Mouse (Mus musculus) forebrain, embryonic 10.5 days (tissue): Measurements from ENCODE around the gene Gdpgp1. TPM values are rescaled to one million over a fixed set of nuclear protein-coding genes. Genes with fewer than 3 reads are reported as not detected.
A peak's percentile ranks its signal among the peaks of the same experiment; 100 is the strongest.

Experiments used
- DNase-seq: peaks from one replicate; pipeline ENCODE4 v3.0.0-alpha.2; 2017; ENCODE audit warnings: low spot score; ENCODE audit errors: extremely low spot score
- H3K27ac ChIP-seq: fragments of 300-500 bp; sonication (generic); 2 replicates; pipeline ENCODE4 v1.5.1; 2016; ENCODE audit warnings: mild to moderate bottlenecking
- H3K27me3 ChIP-seq: fragments of 300-500 bp; sonication (generic); 2 replicates; pipeline ENCODE4 v1.6.1; 2016; ENCODE audit warnings: mild to moderate bottlenecking; ENCODE audit not compliant: poor library complexity, severe bottlenecking
- H3K36me3 ChIP-seq: fragments of 300-500 bp; sonication (generic); replicated peaks from 2 replicates; pipeline ENCODE4 v1.6.1; 2016; ENCODE audit warnings: mild to moderate bottlenecking, moderate library complexity
- H3K4me1 ChIP-seq: fragments of 300-500 bp; sonication (generic); 2 replicates; pipeline ENCODE4 v1.6.1; 2016
- H3K4me3 ChIP-seq: fragments of 300-500 bp; sonication (generic); 2 replicates; pipeline ENCODE4 v1.5.1; 2016; ENCODE audit warnings: mild to moderate bottlenecking, moderate library complexity
- H3K9me3 ChIP-seq: fragments of 300-500 bp; sonication (generic); 2 replicates; pipeline ENCODE4 v1.6.1; 2016; ENCODE audit warnings: mild to moderate bottlenecking, moderate library complexity
- WGBS: fragments of 180-500 bp; shearing (Covaris S2); methylation state at CpG from one replicate; pipeline ENCODE4 v1.1.7; 2016; 5-methylcytosine and 5-hydroxymethylcytosine counted together
- polyA plus RNA-seq: library from polyadenylated mRNA; unstranded; fragments of >200 nt; fragmentation: Nextera tagmentation; extraction: Ambion mirVana; gene quantifications from 2 replicates; pipeline ENCODE4 v1.2.1, GENCODE M21; 2016

Gdpgp1 gene
- polyA plus RNA-seq, 1 experiment from 2014 or later: 6.3 TPM

DNA sequence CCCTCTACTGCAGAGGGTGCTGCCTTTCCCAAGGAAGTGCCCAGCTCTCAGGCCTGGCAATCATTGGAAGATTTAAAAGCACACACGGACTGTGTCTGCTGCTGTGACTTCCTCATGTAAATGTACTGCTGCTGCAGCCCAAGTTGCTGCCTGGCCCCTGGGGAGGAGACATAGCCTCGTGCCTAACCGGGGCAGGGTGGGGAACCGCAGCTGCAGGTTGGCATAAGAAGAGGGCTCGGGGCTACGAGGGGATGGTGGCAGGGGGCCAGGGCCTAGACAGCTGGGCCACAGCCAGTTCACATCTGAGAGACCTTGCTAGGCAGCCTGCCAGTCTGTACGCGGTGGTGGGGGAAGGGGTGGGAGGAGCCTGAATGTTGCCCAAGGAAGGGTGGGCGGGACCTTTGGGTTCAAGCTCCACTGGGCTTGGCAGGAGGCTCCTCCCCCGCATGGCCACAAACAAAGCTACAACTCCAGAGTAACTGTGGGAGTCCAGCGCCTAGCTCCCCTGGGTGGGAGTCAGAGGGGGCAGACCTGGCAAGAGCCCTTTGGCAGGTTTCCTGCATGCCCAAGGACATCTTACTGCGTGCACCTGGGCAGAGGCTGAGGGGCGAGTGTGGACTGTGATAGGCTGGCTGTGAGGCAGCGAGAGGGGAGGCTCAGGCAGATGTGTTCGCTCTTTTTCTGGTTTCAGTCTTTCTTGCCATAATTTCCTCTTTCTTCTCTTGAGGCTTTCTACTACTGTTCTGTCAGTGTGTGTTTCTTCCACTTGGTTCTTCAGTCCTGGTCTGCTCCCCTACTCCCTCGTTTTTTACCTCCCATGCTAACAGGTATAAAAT lies 40.2 kb upstream of the Gdpgp1 start:
- 10% methylated on average over 16 of the region's 16 CpGs for WGBS
- Histone ChIP-seq H3K27me3 (no peaks in the 10 kb centered on the region), H3K36me3 (peaks cover 6% of the 10 kb centered on the region), H3K4me3 (peak overlapping the region; percentile 47), H3K27ac (peak overlapping the region; percentile 91), H3K4me1 (peaks cover 74% of the 10 kb centered on the region), H3K9me3 (no peaks in the 10 kb centered on the region)
- peak; percentile 82 for DNase-seq

DNA sequence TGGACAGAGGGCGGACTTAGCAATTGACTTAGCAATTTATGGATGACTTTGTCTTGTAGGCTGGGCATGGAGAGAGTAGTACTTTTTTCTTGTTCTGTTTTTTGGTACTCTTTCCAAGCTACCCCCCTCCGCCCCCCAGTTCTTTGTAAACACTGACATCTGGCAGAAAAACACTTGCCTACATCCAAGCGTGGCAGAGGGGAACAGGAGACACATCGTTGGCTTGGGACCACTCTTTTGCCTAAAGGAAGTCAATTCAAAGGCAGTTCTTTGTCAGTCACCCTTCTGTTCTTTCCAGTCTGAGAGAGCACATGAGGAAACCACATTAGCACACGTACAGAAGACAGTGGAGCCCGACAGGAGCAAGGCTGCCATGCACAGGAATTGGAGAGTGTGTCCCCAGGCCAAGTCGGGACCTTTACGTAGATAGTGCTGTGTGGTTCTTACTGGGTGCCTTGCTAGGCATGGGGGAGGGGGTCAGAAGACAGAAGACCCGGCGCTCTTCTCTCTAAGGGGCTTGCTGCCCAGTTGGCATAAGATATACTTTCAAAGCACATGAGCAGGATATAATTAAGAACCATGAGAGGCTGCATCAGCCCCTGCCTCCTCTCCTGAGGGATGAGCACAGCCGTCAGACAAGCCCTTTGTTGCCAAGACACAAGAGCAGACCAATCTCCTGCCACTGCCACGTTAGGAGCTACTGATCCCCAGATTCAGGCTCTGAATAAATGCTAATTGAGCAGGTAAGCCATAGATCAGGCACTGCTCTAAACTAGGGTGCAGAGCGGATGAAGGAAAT lies 38.5 kb upstream of the Gdpgp1 start:
- peaks cover 74% of the 10 kb centered on the region for H3K4me1 ChIP-seq
- no peak for DNase-seq
- WGBS: 71% methylated on average over 13 of the region's 13 CpGs

DNA sequence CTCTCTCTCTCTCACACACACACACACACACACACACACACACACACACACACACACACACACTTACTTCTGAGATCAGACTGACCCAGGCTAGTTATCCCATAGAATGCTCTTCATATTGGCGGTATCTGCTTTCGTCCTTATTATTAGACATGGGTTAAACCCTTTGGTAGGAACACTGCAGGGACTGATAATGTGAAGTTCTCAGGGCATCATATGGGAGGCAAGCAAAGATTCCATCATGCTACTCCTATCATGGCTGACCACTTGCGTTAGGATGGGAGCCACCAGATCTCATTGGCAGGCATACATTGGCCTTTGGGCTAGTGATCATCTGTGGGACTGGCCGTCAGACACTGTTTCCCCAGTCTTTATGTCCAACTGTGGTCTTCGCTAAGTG lies 37.5 kb upstream of the Gdpgp1 start:
- no peak overlapping the region for H3K27ac ChIP-seq
- DNase-seq: no peak
- H3K9me3 ChIP-seq: no peaks in the 10 kb centered on the region
- peaks cover 74% of the 10 kb centered on the region for H3K4me1 ChIP-seq
- 93% methylated on average over 5 of the region's 5 CpGs for WGBS
- peaks cover 11% of the 10 kb centered on the region for H3K36me3 ChIP-seq
- no peaks in the 10 kb centered on the region for H3K27me3 ChIP-seq
- no peak overlapping the region for H3K4me3 ChIP-seq

More for the DNA sequence above, 38.5 kb upstream of the Gdpgp1 start:
- no peaks in the 10 kb centered on the region for H3K27me3 ChIP-seq
- no peaks in the 10 kb centered on the region for H3K9me3 ChIP-seq
- H3K4me3 ChIP-seq: no peak overlapping the region
- peaks cover 6% of the 10 kb centered on the region for H3K36me3 ChIP-seq
- H3K27ac ChIP-seq: peak overlapping the region; percentile 2; the same call in 1 of the 2 replicates

DNA sequence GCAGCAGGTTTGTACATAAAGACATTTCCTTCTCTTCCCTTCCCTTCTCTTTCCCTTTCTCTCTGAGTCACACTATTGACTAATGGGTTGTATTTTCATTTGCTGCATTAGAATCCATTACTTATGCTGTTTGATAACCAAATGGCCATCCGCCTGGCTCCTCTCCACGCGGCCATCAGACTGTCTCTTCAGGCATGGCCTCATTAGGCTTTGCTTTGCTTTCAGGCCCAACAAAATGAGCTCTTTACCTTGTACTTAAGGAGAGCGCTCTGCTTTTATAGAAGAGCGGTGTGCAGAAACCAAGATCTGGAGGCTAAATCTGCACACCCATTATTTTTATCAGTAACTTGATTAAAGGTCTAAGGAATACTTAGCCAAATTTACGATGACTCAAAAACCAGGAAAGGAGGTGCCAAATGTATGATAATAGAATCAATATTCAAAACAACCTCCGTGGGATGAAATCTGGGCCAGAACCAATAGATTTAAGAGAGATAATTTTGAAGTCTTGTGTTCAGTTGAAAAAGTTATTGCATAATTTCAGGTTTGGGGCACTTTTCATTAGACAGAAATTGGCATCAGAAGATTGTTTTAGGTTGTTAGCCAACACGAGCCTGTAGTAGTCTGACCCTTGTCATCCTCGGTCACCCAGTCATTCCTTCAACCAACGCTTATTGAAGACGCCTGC lies 36.9 kb upstream of the Gdpgp1 start:
- H3K9me3 ChIP-seq: no peaks in the 10 kb centered on the region
- peaks cover 12% of the 10 kb centered on the region for H3K36me3 ChIP-seq
- no peaks in the 10 kb centered on the region for H3K27me3 ChIP-seq
- DNase-seq: no peak
- H3K4me1 ChIP-seq: peaks cover 74% of the 10 kb centered on the region
- H3K4me3 ChIP-seq: no peak overlapping the region
- H3K27ac ChIP-seq: no peak overlapping the region
- 90% methylated on average over 10 of the region's 11 CpGs for WGBS

GRCm38 (mm10) chr7:80197371-80197770 lies 35.3 kb upstream of the Gdpgp1 start:
- Histone ChIP-seq H3K27ac (peak overlapping the region; percentile 97), H3K4me3 (peak overlapping the region; percentile 79), H3K9me3 (no peaks in the 10 kb centered on the region), H3K36me3 (peaks cover 27% of the 10 kb centered on the region), H3K4me1 (peaks cover 74% of the 10 kb centered on the region), H3K27me3 (no peaks in the 10 kb centered on the region)
- no peak for DNase-seq
- WGBS: 19% methylated on average over 4 of the region's 4 CpGs

- Histone ChIP-seq H3K27ac (peak overlapping the region; percentile 97), H3K9me3 (no peaks in the 10 kb centered on the region), H3K4me3 (peak overlapping the region; percentile 79), H3K27me3 (no peaks in the 10 kb centered on the region), H3K4me1 (peaks cover 75% of the 10 kb centered on the region), H3K36me3 (peaks cover 35% of the 10 kb centered on the region)
- under 1% methylated on average over 74 of the region's 74 CpGs for WGBS
- DNase-seq: peak; percentile 88
These were observed 34.5 kb upstream of the Gdpgp1 start for GRCm38 (mm10) chr7:80197941-80198778.

DNA sequence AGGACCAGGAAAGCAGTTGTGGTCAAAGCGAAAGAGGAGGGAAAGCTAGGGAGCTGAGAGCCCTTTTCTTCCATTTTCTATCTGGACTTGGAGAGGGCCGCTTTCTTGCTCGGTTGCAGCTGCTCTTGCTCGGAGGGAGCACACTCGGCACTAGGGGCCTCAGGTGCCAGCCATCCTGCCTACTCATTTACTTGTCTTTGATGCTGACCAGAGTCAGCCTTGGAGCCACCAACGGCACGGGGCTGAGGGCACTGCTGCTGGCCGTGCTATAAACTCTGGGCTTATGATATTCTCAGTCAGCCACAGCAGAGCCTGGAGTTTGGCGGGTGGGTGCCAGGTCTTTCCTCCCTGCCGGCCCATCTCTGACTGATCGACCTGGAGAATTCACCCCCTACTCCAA lies 33.8 kb upstream of the Gdpgp1 start:
- no peaks in the 10 kb centered on the region for H3K9me3 ChIP-seq
- H3K36me3 ChIP-seq: peaks cover 41% of the 10 kb centered on the region
- DNase-seq: no peak
- H3K27ac ChIP-seq: peak overlapping the region; percentile 97
- no peaks in the 10 kb centered on the region for H3K27me3 ChIP-seq
- H3K4me3 ChIP-seq: peak overlapping the region; percentile 79
- peaks cover 77% of the 10 kb centered on the region for H3K4me1 ChIP-seq
- WGBS: 4% methylated on average over 11 of the region's 11 CpGs

GRCm38 (mm10) chr7:80199286-80199685 lies 33.4 kb upstream of the Gdpgp1 start:
- H3K9me3 ChIP-seq: no peaks in the 10 kb centered on the region
- H3K27ac ChIP-seq: peak overlapping the region; percentile 97
- DNase-seq: no peak
- WGBS: 40% methylated on average over 6 of the region's 6 CpGs
- peaks cover 41% of the 10 kb centered on the region for H3K36me3 ChIP-seq
- peak overlapping the region; percentile 79 for H3K4me3 ChIP-seq
- no peaks in the 10 kb centered on the region for H3K27me3 ChIP-seq
- peaks cover 77% of the 10 kb centered on the region for H3K4me1 ChIP-seq

DNA sequence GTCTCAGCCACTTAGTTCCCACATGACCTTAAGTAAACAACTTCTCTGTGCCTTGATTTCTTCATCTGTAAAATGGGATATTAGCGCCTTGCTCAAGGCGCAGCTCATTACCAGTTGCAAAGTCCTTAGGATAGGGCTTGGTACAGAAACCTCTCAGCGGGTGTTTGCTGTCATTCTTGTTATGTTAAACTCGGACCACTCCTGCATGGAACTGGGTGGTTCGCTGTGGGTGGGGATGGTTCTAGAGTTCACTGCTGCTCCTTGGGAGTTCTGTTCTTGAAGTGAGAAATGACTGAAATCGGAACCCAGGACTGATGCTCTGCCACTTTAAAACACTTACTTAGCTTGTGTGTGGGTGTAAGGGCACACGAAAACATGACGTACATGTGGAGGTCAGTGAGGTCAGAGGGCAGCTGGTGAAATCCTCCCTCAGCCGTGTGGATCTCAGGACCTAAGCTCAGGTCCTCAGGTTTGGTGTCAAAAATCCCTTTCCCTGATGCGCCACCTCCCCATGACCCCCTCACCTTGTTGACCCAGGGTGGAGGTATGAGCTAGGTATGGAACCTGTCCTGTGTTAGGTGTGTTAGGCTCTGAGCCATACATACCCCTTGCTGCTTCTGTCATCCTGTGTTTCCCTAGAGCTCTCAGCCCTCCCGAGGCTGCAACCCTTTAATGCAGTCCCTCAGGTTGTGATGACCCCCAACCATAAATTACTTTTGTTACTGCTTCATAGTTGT lies 32.6 kb upstream of the Gdpgp1 start:
- Histone ChIP-seq H3K27ac (no peak overlapping the region), H3K4me3 (peak overlapping the region; percentile 79; the same call in 1 of the 2 replicates), H3K9me3 (no peaks in the 10 kb centered on the region), H3K4me1 (peaks cover 82% of the 10 kb centered on the region), H3K27me3 (no peaks in the 10 kb centered on the region), H3K36me3 (peaks cover 44% of the 10 kb centered on the region)
- 78% methylated on average over 11 of the region's 11 CpGs for WGBS
- no peak for DNase-seq

GRCm38 (mm10) chr7:80200588-80200945 lies 32.1 kb upstream of the Gdpgp1 start:
- Histone ChIP-seq H3K4me1 (peaks cover 87% of the 10 kb centered on the region), H3K4me3 (no peak overlapping the region), H3K36me3 (peaks cover 44% of the 10 kb centered on the region), H3K9me3 (no peaks in the 10 kb centered on the region), H3K27ac (peak overlapping the region; percentile 0; the same call in 1 of the 2 replicates), H3K27me3 (no peaks in the 10 kb centered on the region)
- no peak for DNase-seq
- 91% methylated on average over 6 of the region's 6 CpGs for WGBS

DNA sequence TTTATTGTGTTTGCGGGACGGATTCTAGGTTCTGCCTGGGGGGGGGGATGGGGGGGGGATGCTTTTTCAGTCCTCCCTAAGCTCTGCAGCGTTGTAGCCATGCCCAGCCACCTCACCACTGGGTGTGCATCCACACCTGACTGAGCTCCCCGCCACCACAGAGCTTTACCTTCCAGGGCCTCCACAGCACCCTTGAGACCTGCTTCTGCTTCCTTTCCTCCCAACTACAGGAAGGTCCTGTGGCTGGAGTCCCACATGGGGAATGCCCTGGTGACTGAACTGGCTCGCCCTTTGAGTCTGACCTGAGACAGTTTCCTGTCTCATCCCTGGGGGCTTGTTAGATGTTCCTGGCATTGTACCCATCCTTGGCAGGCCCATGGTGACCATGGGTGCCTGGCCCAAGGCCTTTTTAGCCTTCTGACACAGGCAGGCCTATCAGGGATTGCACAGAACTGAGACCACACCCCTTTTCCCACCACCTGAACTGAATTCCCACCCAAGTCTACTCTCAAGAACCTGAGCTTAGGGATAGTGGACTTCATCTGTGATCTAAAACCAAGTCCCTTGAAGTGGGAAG lies 31.6 kb upstream of the Gdpgp1 start:
- WGBS: 86% methylated on average over 5 of the region's 5 CpGs
- Histone ChIP-seq H3K4me3 (no peak overlapping the region), H3K27me3 (no peaks in the 10 kb centered on the region), H3K27ac (peak overlapping the region; percentile 0; the same call in 1 of the 2 replicates), H3K4me1 (peaks cover 91% of the 10 kb centered on the region), H3K36me3 (peaks cover 46% of the 10 kb centered on the region), H3K9me3 (no peaks in the 10 kb centered on the region)
- DNase-seq: no peak
